Mouse (Mus musculus): Measurements from ENCODE around the gene Elac2. TPM values are rescaled to one million over a fixed set of nuclear protein-coding genes. Genes with fewer than 3 reads are reported as not detected.

Gene Elac2
- polyA plus RNA-seq, 1 experiment: 20.9 TPM

DNA sequence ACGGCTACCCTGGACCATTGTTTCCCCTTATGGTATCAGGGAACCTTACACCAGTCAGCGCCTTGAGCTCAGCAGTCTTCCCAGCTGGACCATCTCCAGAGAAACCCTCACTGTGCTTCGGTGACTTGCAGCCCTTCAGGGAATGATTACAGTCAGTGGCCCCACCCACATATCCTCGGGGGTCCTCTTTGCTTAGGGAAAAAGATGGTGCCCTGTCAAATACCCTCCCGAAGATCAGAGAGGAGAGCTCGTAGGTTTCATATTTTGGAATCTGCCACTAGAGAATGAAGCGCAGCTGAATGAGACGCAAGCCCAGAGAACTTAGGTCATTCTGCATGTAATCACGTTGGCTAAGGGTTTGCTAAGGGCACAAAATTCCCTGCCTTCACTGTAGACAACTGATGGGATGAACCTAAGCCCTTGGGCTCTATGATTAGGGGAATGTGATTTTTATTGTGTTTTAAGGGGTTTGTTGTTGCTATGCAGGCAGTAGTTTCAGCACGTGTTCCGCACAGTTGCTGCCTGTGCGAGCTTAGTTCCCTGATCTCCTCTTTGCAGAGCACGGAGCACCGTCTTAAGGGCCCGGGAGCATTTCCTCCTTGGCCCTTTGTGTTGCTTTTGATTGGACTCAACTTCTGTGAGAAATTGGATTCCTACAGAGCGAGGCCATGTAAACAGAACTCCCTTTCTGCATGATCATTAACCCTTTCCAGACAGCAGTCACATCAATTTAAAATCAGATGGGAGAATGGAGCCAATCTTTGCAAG, 21.7 kb upstream of the Elac2 start:
- DNase-seq: no peak
- 12% methylated on average over 16 of the region's 16 CpGs for WGBS
- no peaks in the 10 kb centered on the region for H3K4me1 ChIP-seq (ENCODE audit: control insufficient read depth, insufficient read depth, low read length)
- no peak for TF ChIP-seq CTCF (conservative IDR thresholded peaks at IDR 0.05; ENCODE audit: insufficient read depth, insufficient read length, low read depth, low read length)
- no peak for TF ChIP-seq POLR2A (IDR thresholded peaks at IDR 0.05; ENCODE audit: low read depth, low read length)
- H3K36me3 ChIP-seq (ENCODE audit: control insufficient read depth, insufficient read depth, low read length): no peaks in the 10 kb centered on the region
- H3K27me3 ChIP-seq (replicated peaks; ENCODE audit: control insufficient read depth, insufficient read depth, low read length): no peaks in the 10 kb centered on the region
- no peak overlapping the region for H3K27ac ChIP-seq (ENCODE audit: insufficient read depth, low read depth, low read length)
- H3K4me3 ChIP-seq (ENCODE audit: insufficient read depth, low read depth, low read length): no peak overlapping the region

DNA sequence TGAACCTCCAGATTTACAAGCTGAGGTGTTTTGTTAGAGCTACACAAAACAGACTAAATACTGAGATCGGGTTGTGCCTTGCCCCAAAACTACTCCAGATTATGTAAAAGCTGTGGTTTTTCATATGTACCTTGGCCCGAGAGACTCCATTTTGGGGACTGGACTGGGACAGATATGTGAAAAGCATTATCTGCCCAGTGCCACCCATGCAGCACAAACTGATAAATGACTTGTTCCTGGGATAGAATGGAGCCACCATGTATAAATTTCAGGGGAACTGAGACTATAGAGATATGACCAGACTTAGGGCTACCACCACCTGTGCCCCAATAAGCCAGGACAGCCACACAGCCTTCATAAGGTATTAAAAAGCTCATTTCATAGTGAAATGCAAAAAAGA, 16.2 kb upstream of the Elac2 start:
- no peak overlapping the region for H3K4me3 ChIP-seq (ENCODE audit: insufficient read depth, low read depth, low read length)
- WGBS: 91% methylated on average over 2 of the region's 2 CpGs
- TF ChIP-seq POLR2A (IDR thresholded peaks at IDR 0.05; ENCODE audit: low read depth, low read length): no peak
- no peak for TF ChIP-seq CTCF (conservative IDR thresholded peaks at IDR 0.05; ENCODE audit: insufficient read depth, insufficient read length, low read depth, low read length)
- H3K27me3 ChIP-seq (replicated peaks; ENCODE audit: control insufficient read depth, insufficient read depth, low read length): no peaks in the 10 kb centered on the region
- no peak overlapping the region for H3K27ac ChIP-seq (ENCODE audit: insufficient read depth, low read depth, low read length)
- no peak for DNase-seq
- H3K4me1 ChIP-seq (ENCODE audit: control insufficient read depth, insufficient read depth, low read length): no peaks in the 10 kb centered on the region
- H3K36me3 ChIP-seq (ENCODE audit: control insufficient read depth, insufficient read depth, low read length): no peaks in the 10 kb centered on the region

DNA sequence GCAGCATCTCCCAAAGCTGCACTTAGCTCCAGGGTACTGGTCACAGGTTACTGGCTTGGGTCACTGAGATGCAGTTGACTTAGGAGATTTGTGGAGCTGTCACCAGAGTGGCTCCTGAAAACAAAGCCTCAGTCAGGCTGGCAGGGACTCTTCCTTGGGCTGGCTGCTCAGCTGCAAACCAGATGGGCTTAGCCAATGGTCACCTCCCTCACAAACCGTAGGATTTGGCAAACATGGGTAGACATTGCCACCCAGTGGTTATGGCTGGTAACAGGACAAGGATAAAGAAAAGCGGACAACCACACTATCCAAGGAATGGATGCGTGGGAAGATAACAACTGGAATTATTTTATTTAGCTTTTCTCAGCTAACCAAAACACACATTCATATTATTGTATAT, 10.3 kb upstream of the Elac2 start:
- TF ChIP-seq POLR2A (IDR thresholded peaks at IDR 0.05; ENCODE audit: low read depth, low read length): no peak
- peak; percentile 80 for TF ChIP-seq CTCF (conservative IDR thresholded peaks at IDR 0.05; ENCODE audit: insufficient read depth, insufficient read length, low read depth, low read length)
- WGBS: 10% methylated on average over 3 of the region's 3 CpGs
- Histone ChIP-seq H3K4me1 (ENCODE audit: control insufficient read depth, insufficient read depth, low read length) (no peaks in the 10 kb centered on the region), H3K36me3 (ENCODE audit: control insufficient read depth, insufficient read depth, low read length) (no peaks in the 10 kb centered on the region), H3K27ac (ENCODE audit: insufficient read depth, low read depth, low read length) (no peak overlapping the region), H3K27me3 (replicated peaks; ENCODE audit: control insufficient read depth, insufficient read depth, low read length) (no peaks in the 10 kb centered on the region), H3K4me3 (ENCODE audit: insufficient read depth, low read depth, low read length) (no peak overlapping the region)
- DNase-seq: peak; percentile 54

DNA sequence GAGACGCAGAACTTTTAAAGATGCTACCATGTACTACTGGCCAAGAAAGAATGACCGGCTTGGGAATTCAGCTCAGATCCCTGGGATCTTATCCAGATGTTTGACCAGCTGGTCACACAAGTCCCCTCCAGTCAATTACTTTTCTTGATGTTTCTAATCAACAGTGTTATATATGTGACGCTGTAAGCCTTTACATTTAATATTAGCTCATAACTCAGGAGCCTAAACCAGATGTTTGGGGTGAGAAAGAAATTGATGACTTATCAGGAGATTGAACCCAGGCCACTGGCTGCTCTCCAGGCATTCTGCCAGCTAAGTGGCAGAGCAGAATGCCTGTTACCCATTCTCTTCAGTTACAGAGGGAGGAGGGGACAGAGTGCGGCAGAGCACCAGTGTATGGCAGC, 9.9 kb upstream of the Elac2 start:
- Histone ChIP-seq H3K4me1 (ENCODE audit: control insufficient read depth, insufficient read depth, low read length) (no peaks in the 10 kb centered on the region), H3K27me3 (replicated peaks; ENCODE audit: control insufficient read depth, insufficient read depth, low read length) (no peaks in the 10 kb centered on the region), H3K27ac (ENCODE audit: insufficient read depth, low read depth, low read length) (no peak overlapping the region), H3K36me3 (ENCODE audit: control insufficient read depth, insufficient read depth, low read length) (no peaks in the 10 kb centered on the region), H3K4me3 (ENCODE audit: insufficient read depth, low read depth, low read length) (no peak overlapping the region)
- no peak for DNase-seq
- WGBS: 58% methylated on average over 4 of the region's 4 CpGs
- no peak for TF ChIP-seq CTCF (conservative IDR thresholded peaks at IDR 0.05; ENCODE audit: insufficient read depth, insufficient read length, low read depth, low read length)
- no peak for TF ChIP-seq POLR2A (IDR thresholded peaks at IDR 0.05; ENCODE audit: low read depth, low read length)

DNA sequence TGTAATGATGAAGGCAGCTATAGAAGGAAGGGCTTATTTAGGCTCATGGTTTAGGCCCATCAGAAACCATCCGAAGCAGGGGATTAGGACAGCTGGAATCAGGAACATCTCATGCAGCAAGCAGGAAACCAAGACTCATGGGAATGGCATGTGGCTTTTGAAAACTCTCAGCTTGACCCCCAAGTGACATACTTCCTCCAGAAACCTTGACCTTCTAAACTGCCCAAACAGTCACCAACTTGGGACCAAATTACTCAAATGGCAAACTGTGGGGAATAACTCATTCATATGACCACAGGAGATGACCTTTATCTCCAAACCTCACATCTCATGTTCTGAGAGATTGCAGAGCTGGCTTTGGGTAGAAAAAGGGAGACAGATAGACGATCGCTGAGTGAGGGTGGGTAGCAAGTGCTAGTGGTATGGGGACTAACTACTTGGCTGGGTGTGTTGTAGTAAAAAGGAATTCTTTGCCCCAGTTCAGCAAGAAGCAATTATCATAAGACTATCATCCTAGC, 7.3 kb upstream of the Elac2 start:
- Histone ChIP-seq H3K4me1 (ENCODE audit: control insufficient read depth, insufficient read depth, low read length) (no peaks in the 10 kb centered on the region), H3K27me3 (replicated peaks; ENCODE audit: control insufficient read depth, insufficient read depth, low read length) (no peaks in the 10 kb centered on the region), H3K4me3 (ENCODE audit: insufficient read depth, low read depth, low read length) (no peak overlapping the region), H3K36me3 (ENCODE audit: control insufficient read depth, insufficient read depth, low read length) (no peaks in the 10 kb centered on the region), H3K27ac (ENCODE audit: insufficient read depth, low read depth, low read length) (no peak overlapping the region)
- DNase-seq: no peak
- WGBS: 72% methylated on average over 3 of the region's 3 CpGs
- TF ChIP-seq POLR2A (IDR thresholded peaks at IDR 0.05; ENCODE audit: low read depth, low read length): no peak
- no peak for TF ChIP-seq CTCF (conservative IDR thresholded peaks at IDR 0.05; ENCODE audit: insufficient read depth, insufficient read length, low read depth, low read length)

DNA sequence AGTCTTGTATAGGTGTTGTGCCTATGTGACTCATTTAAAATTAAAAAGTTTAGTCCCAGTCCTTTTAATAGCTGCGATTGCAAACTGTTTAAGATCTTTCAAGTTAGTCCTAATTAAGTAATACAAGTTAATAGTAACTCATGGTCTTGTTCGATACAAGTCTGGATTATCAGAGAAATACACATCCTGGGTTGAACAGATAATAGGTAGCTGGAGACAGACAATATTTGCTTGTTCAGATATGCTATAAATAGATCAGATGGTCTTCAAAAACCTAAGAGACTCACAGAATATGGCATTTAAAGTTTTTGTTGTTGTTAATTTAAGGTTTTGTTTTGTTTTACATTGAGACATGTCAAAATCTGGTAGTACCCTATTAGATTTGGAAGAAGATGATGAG, 6.4 kb upstream of the Elac2 start:
- TF ChIP-seq CTCF (conservative IDR thresholded peaks at IDR 0.05; ENCODE audit: insufficient read depth, insufficient read length, low read depth, low read length) (no peak), POLR2A (IDR thresholded peaks at IDR 0.05; ENCODE audit: low read depth, low read length) (no peak)
- Histone ChIP-seq H3K27ac (ENCODE audit: insufficient read depth, low read depth, low read length) (no peak overlapping the region), H3K4me1 (ENCODE audit: control insufficient read depth, insufficient read depth, low read length) (no peaks in the 10 kb centered on the region), H3K27me3 (replicated peaks; ENCODE audit: control insufficient read depth, insufficient read depth, low read length) (no peaks in the 10 kb centered on the region), H3K36me3 (ENCODE audit: control insufficient read depth, insufficient read depth, low read length) (no peaks in the 10 kb centered on the region), H3K4me3 (ENCODE audit: insufficient read depth, low read depth, low read length) (no peak overlapping the region)
- 79% methylated on average over 2 of the region's 2 CpGs for WGBS
- no peak for DNase-seq

DNA sequence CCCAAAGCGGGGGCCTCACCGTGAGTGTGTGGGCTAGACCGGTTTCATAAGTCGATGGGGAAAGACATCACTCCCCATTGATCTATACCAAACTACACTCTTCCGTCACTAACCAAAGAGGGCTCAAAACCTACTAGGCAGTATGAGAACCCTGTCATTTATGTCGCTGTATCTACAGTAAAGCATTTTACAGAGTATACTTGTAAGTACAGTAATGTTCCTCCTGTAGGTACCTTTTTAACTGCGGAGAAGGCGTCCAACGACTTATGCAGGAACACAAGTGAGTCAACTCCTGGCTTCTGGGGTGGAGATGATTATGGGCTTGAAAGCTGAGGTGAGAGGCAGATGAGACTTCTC, 629 bp downstream of the Elac2 start:
- Histone ChIP-seq H3K4me1 (ENCODE audit: control insufficient read depth, insufficient read depth, low read length) (no peaks in the 10 kb centered on the region; the same call in 1 of the 2 replicates), H3K27ac (ENCODE audit: insufficient read depth, low read depth, low read length) (no peak overlapping the region), H3K27me3 (replicated peaks; ENCODE audit: control insufficient read depth, insufficient read depth, low read length) (no peaks in the 10 kb centered on the region), H3K36me3 (ENCODE audit: control insufficient read depth, insufficient read depth, low read length) (no peaks in the 10 kb centered on the region), H3K4me3 (ENCODE audit: insufficient read depth, low read depth, low read length) (peak overlapping the region; percentile 75)
- 8% methylated on average over 9 of the region's 9 CpGs for WGBS
- no peak for DNase-seq
- no peak for TF ChIP-seq POLR2A (IDR thresholded peaks at IDR 0.05; ENCODE audit: low read depth, low read length)
- no peak for TF ChIP-seq CTCF (conservative IDR thresholded peaks at IDR 0.05; ENCODE audit: insufficient read depth, insufficient read length, low read depth, low read length)
